Mouse (Mus musculus): ENCODE data around the gene Rb1. TPM values are rescaled to one million over a fixed set of nuclear protein-coding genes. Genes with fewer than 3 reads are reported as not detected.

The Rb1 gene
- total and polyA plus RNA-seq, 2 experiments from 2014 or later = 18.1 to 23.9 TPM

DNA sequence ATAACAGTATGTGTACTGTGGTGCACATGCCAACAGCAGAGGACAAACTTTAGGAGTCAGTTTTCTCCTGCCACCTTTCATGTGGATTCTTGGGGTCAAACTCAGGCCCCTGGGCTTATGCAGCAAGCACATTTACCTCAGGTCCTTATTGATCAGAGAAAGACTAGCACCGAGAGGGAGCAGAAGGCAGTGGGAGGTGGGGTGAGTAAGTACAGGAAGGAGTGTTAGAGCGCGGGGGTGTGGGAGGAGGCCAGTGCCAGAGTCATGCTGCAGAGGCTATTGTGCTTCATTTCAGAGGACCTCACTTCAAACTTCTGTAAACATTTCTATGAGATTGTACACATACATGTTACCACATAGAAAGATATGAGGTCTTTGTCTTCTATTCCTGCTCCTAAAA lies 124.2 kb downstream of the Rb1 start:
- no peak overlapping the region for H3K27ac ChIP-seq
- 86% methylated on average over 3 of the region's 3 CpGs for WGBS
- no peak for TF ChIP-seq CTCF (IDR thresholded peaks at IDR 0.05; ENCODE audit: low read depth)
- no peak overlapping the region for H3K4me3 ChIP-seq (ENCODE audit: low read length)
- no peak overlapping the region for H3K4me2 ChIP-seq (ENCODE audit: low read depth, low read length)
- no peaks in the 10 kb centered on the region for H3K4me1 ChIP-seq (ENCODE audit: insufficient read depth, low read length)
- no peak overlapping the region for H3K9ac ChIP-seq (replicated peaks; ENCODE audit: low read length)
- peaks cover 15% of the 10 kb centered on the region for H3K36me3 ChIP-seq (ENCODE audit: insufficient read depth, low read length)
- ATAC-seq (no peak), DNase-seq (ENCODE audit: low spot score) (no peak)
- no peaks in the 10 kb centered on the region for H3K27me3 ChIP-seq (ENCODE audit: insufficient read depth, low read length)
- no peaks in the 10 kb centered on the region for H3K9me3 ChIP-seq (ENCODE audit: low read length)

DNA sequence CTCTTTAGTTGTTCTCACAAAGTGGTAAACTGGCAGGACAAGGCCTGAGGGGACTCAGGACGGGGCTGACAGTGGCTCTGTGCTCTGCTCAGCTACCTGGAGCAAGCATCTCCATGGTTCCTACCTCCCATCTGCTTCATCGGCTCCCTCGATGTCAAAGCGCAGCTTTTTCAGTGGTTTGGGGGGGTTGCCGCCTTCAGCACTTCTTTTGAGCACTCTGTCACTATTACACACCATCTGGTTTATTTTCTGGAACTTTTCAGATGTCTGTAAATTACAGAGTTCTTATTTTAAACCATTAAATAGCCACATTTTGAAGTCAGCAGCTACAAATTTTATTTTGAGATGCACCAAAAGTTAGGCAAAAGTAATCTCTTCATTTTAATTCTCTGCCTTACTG lies 126.6 kb downstream of the Rb1 start:
- 72% methylated on average over 5 of the region's 5 CpGs for WGBS
- H3K27me3 ChIP-seq (ENCODE audit: insufficient read depth, low read length) = no peaks in the 10 kb centered on the region
- no peak overlapping the region for H3K27ac ChIP-seq
- ATAC-seq (no peak), DNase-seq (ENCODE audit: low spot score) (no peak)
- H3K4me1 ChIP-seq (ENCODE audit: insufficient read depth, low read length) = no peaks in the 10 kb centered on the region
- H3K4me3 ChIP-seq (ENCODE audit: low read length) = no peak overlapping the region
- no peak for TF ChIP-seq CTCF (IDR thresholded peaks at IDR 0.05; ENCODE audit: low read depth)
- no peaks in the 10 kb centered on the region for H3K9me3 ChIP-seq (ENCODE audit: low read length)
- H3K4me2 ChIP-seq (ENCODE audit: low read depth, low read length) = no peak overlapping the region
- H3K9ac ChIP-seq (replicated peaks; ENCODE audit: low read length) = no peak overlapping the region
- peaks cover 18% of the 10 kb centered on the region for H3K36me3 ChIP-seq (ENCODE audit: insufficient read depth, low read length)

DNA sequence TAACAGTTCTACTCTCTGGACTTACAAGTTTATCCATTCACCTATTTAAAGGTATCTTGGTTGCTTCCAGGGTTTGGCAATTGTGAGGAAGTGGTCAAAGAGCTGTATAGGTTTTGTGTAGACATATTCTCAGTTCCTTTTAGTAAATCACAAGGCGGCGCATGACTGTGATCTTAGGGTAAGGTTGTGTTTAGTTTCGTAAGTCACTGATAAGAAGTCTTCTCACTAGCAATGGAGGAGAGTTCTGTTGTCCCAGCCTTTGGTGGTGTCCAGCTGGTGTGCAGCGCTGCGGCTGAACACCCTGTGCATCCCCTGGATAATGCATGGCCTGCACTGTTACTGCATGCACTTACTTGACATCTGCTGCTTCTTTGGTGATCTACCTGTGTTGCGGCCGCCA lies 138.7 kb downstream of the Rb1 start:
- no peak for ATAC-seq
- H3K9ac ChIP-seq (replicated peaks; ENCODE audit: low read length) = no peak overlapping the region
- H3K27me3 ChIP-seq (ENCODE audit: insufficient read depth, low read length) = no peaks in the 10 kb centered on the region
- no peaks in the 10 kb centered on the region for H3K9me3 ChIP-seq (ENCODE audit: low read length)
- no peak for DNase-seq (ENCODE audit: low spot score)
- H3K36me3 ChIP-seq (ENCODE audit: insufficient read depth, low read length) = peaks cover 15% of the 10 kb centered on the region
- H3K4me1 ChIP-seq (ENCODE audit: insufficient read depth, low read length) = no peaks in the 10 kb centered on the region
- 89% methylated on average over 7 of the region's 7 CpGs for WGBS
- no peak overlapping the region for H3K4me3 ChIP-seq (ENCODE audit: low read length)
- no peak overlapping the region for H3K27ac ChIP-seq
- no peak for TF ChIP-seq CTCF (IDR thresholded peaks at IDR 0.05; ENCODE audit: low read depth)
- no peak overlapping the region for H3K4me2 ChIP-seq (ENCODE audit: low read depth, low read length)

DNA sequence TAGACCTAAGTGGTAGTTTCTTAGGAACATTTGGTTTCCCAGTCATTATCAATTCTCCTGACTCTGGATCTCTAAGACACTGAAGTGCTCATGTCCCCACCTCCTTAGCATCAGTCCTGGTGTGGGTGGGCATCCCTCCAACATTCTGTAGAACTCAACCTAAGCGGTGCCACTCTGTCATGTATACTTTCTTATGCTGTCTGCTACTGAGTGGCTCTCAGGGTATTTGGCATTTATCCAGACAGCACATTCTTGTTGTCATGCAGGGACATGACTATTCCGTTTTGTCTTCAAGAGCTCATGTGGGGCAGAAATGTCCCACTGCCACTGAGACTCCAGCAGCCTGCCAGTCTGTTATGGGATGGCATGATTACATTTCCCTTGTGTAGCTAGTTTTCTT lies 144.5 kb downstream of the Rb1 start:
- H3K9ac ChIP-seq (replicated peaks; ENCODE audit: low read length) = no peak overlapping the region
- no peaks in the 10 kb centered on the region for H3K27me3 ChIP-seq (ENCODE audit: insufficient read depth, low read length)
- 20% methylated on average over 2 of the region's 2 CpGs for WGBS
- no peaks in the 10 kb centered on the region for H3K4me1 ChIP-seq (ENCODE audit: insufficient read depth, low read length)
- no peak overlapping the region for H3K4me2 ChIP-seq (ENCODE audit: low read depth, low read length)
- peaks cover 16% of the 10 kb centered on the region for H3K36me3 ChIP-seq (ENCODE audit: insufficient read depth, low read length)
- no peak overlapping the region for H3K27ac ChIP-seq
- no peaks in the 10 kb centered on the region for H3K9me3 ChIP-seq (ENCODE audit: low read length)
- H3K4me3 ChIP-seq (ENCODE audit: low read length) = no peak overlapping the region
- TF ChIP-seq CTCF (IDR thresholded peaks at IDR 0.05; ENCODE audit: low read depth) = no peak
- DNase-seq (ENCODE audit: low spot score) = peak; percentile 74
- peak; percentile 81 for ATAC-seq

DNA sequence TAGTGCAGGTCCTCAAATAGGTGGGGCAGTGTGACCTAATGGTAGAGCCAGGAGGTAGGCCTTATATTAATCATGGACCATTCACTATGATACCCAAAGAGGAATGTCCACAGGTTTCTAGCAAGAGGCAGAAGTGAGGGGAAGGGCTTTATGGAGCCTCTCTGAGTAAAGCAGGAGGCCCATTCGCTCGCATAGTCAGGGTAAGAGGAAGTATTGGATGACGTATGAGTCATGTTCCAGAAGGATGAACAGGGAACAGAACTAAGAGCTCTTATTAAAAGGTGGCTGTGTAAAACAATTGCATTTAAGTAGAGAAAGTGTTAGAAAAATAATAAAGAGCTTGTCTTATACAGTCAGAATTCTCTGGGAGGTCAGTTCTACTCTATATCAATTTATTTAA lies 145.0 kb downstream of the Rb1 start:
- ATAC-seq = no peak
- H3K4me1 ChIP-seq (ENCODE audit: insufficient read depth, low read length) = no peaks in the 10 kb centered on the region
- peaks cover 15% of the 10 kb centered on the region for H3K36me3 ChIP-seq (ENCODE audit: insufficient read depth, low read length)

DNA sequence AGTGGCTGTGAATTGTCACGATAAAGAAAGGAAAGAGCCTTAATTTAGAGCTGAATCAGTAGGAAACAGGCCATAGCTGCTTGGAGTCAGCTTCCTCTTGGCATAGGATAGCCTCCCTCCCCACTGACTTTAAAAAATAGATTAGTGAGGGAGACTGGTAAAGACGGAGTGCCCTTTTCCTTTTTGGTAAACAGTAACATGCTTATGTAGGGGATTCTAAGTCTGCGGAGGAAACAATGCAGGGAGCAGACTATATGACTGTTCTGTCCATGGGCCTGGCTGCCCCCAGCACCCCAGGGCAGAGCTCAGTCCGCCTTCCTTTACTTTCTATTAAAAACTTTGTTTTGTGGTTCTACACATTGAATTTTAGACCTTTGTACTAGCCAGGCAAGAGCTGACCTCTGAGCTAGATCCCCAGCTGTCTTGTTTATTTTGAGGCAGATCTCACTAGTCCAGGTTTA lies 146.4 kb downstream of the Rb1 start:
- TF ChIP-seq CTCF (IDR thresholded peaks at IDR 0.05; ENCODE audit: low read depth) = no peak
- ATAC-seq = no peak
- H3K4me2 ChIP-seq (ENCODE audit: low read depth, low read length) = no peak overlapping the region
- H3K27me3 ChIP-seq (ENCODE audit: insufficient read depth, low read length) = no peaks in the 10 kb centered on the region
- WGBS = 85% methylated on average over 4 of the region's 4 CpGs
- H3K36me3 ChIP-seq (ENCODE audit: insufficient read depth, low read length) = 0 out of 2 replicates have a peak, but pooled peaks cover 9% of the 10 kb centered on the region
- H3K9me3 ChIP-seq (ENCODE audit: low read length) = no peaks in the 10 kb centered on the region
- H3K4me1 ChIP-seq (ENCODE audit: insufficient read depth, low read length) = no peaks in the 10 kb centered on the region
- H3K4me3 ChIP-seq (ENCODE audit: low read length) = no peak overlapping the region
- no peak for DNase-seq (ENCODE audit: low spot score)
- no peak overlapping the region for H3K9ac ChIP-seq (replicated peaks; ENCODE audit: low read length)
- H3K27ac ChIP-seq = no peak overlapping the region

More for the DNA sequence above, 145.0 kb downstream of the Rb1 start:
- TF ChIP-seq CTCF (IDR thresholded peaks at IDR 0.05; ENCODE audit: low read depth) = no peak
- H3K4me2 ChIP-seq (ENCODE audit: low read depth, low read length) = no peak overlapping the region
- WGBS = 81% methylated on average over 3 of the region's 3 CpGs
- DNase-seq (ENCODE audit: low spot score) = no peak
- H3K9me3 ChIP-seq (ENCODE audit: low read length) = no peaks in the 10 kb centered on the region
- H3K9ac ChIP-seq (replicated peaks; ENCODE audit: low read length) = no peak overlapping the region
- H3K27ac ChIP-seq = no peak overlapping the region
- H3K27me3 ChIP-seq (ENCODE audit: insufficient read depth, low read length) = no peaks in the 10 kb centered on the region
- no peak overlapping the region for H3K4me3 ChIP-seq (ENCODE audit: low read length)

DNA sequence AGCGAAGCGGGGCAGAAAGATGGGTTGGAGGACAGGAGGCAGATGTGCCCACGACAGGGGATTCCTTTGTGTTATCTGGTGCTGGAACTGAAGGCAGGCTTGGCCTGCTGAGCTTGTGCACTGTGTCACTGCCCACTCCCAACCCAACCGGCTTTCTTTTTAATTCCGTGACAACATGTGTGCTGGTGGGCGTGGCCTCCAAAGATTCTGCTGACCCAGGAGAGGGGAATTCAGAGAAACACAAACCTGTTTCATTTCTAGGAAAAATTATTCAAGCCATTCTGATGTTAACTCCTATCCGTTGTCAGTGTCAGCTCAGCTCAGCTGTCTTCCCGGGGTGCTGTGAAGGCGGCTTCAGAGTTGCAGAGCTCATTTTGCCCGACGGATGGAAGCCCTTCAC lies 147.7 kb downstream of the Rb1 start:
- no peaks in the 10 kb centered on the region for H3K27me3 ChIP-seq (ENCODE audit: insufficient read depth, low read length)
- no peak for TF ChIP-seq CTCF (IDR thresholded peaks at IDR 0.05; ENCODE audit: low read depth)
- H3K4me1 ChIP-seq (ENCODE audit: insufficient read depth, low read length) = no peaks in the 10 kb centered on the region
- WGBS = 67% methylated on average over 11 of the region's 11 CpGs
- ATAC-seq (no peak), DNase-seq (ENCODE audit: low spot score) (no peak)
- H3K36me3 ChIP-seq (ENCODE audit: insufficient read depth, low read length) = 0 out of 2 replicates have a peak, but pooled peaks cover 9% of the 10 kb centered on the region
- no peak overlapping the region for H3K27ac ChIP-seq
- H3K9me3 ChIP-seq (ENCODE audit: low read length) = no peaks in the 10 kb centered on the region
- H3K4me3 ChIP-seq (ENCODE audit: low read length) = no peak overlapping the region
- no peak overlapping the region for H3K9ac ChIP-seq (replicated peaks; ENCODE audit: low read length)
- H3K4me2 ChIP-seq (ENCODE audit: low read depth, low read length) = no peak overlapping the region
